Mouse (Mus musculus): ENCODE results near the gene Rbm34. TPM values are rescaled to one million over a fixed set of nuclear protein-coding genes. Genes with fewer than 3 reads are reported as not detected.

Gene Rbm34
- polyA plus RNA-seq, 1 experiment from 2014 or later: 31.1 TPM

GRCm38 (mm10) chr8:126945730-126946163 is 25.1 kb downstream of the Rbm34 start, which contains the start of gene Tomm20:
Tomm20 (minus strand) TSS chr8:126945844.
- under 1% methylated on average over 47 of the region's 48 CpGs for WGBS
- ATAC-seq (replicated peaks; ENCODE audit: low FRiP score) (peak; percentile 93), DNase-seq (ENCODE audit: low spot score) (peak; percentile 98)
- Histone ChIP-seq H3K36me3 (ENCODE audit: control insufficient read depth, insufficient read depth, low read length) (peaks cover 2% of the 10 kb centered on the region; the same call in 1 of the 2 replicates), H3K27me3 (ENCODE audit: control insufficient read depth, insufficient read depth, low read length) (no peaks in the 10 kb centered on the region), H3K4me3 (ENCODE audit: low read depth, low read length) (peak within 1 kb of the TSS; percentile 51), H3K27ac (ENCODE audit: low read depth, low read length) (peak within 1 kb of the TSS; percentile 52; the same call in 1 of the 2 replicates), H3K9me3 (ENCODE audit: control insufficient read depth, low read length) (no peaks in the 10 kb centered on the region), H3K9ac (ENCODE audit: low read length) (peak within 1 kb of the TSS; percentile 65), H3K4me2 (ENCODE audit: low read depth, low read length, severe bottlenecking) (peak within 1 kb of the TSS; percentile 70), H3K4me1 (replicated peaks; ENCODE audit: control insufficient read depth, insufficient read depth, low read length) (peaks cover 6% of the 10 kb centered on the region)

GRCm38 (mm10) chr8:126944781-126945691 is 25.8 kb downstream of the Rbm34 start:
- H3K9ac ChIP-seq (ENCODE audit: low read length): peak overlapping the region; percentile 65
- H3K36me3 ChIP-seq (ENCODE audit: control insufficient read depth, insufficient read depth, low read length): peaks cover 2% of the 10 kb centered on the region; the same call in 1 of the 2 replicates
- peak overlapping the region; percentile 70 for H3K4me2 ChIP-seq (ENCODE audit: low read depth, low read length, severe bottlenecking)
- H3K27ac ChIP-seq (ENCODE audit: low read depth, low read length): peak overlapping the region; percentile 52; the same call in 1 of the 2 replicates
- peak; percentile 84 for DNase-seq (ENCODE audit: low spot score)
- WGBS: under 1% methylated on average over 44 of the region's 46 CpGs
- H3K27me3 ChIP-seq (ENCODE audit: control insufficient read depth, insufficient read depth, low read length): no peaks in the 10 kb centered on the region
- H3K4me3 ChIP-seq (ENCODE audit: low read depth, low read length): peak overlapping the region; percentile 51
- H3K9me3 ChIP-seq (ENCODE audit: control insufficient read depth, low read length): no peaks in the 10 kb centered on the region
- H3K4me1 ChIP-seq (replicated peaks; ENCODE audit: control insufficient read depth, insufficient read depth, low read length): peaks cover 6% of the 10 kb centered on the region
- peak; percentile 78 for ATAC-seq (replicated peaks; ENCODE audit: low FRiP score)

DNA sequence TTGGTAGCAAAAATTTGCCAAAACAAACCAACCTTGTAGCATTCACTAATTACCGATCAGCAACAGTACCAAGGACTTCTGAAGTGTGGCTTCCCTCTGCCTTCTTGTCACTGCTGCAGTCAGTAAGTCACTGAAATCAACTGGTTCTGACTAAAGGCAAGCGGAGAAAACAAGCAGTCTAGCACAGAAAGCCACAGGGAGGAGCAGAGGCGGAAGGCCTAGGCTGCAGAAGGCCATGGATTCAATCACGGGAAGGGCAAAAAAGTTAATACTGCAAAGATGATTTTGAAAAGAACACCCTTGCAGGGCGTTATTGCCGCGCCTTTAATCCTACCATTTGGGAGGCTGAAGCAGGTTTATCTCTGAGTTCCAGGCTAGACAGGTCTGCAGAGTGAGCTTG is 27.3 kb downstream of the Rbm34 start:
- Histone ChIP-seq H3K9ac (ENCODE audit: low read length) (no peak overlapping the region), H3K27ac (ENCODE audit: low read depth, low read length) (no peak overlapping the region), H3K27me3 (ENCODE audit: control insufficient read depth, insufficient read depth, low read length) (no peaks in the 10 kb centered on the region), H3K4me3 (ENCODE audit: low read depth, low read length) (no peak overlapping the region), H3K4me1 (replicated peaks; ENCODE audit: control insufficient read depth, insufficient read depth, low read length) (peaks cover 6% of the 10 kb centered on the region), H3K4me2 (ENCODE audit: low read depth, low read length, severe bottlenecking) (peak overlapping the region; percentile 70; the same call in 1 of the 2 replicates), H3K36me3 (ENCODE audit: control insufficient read depth, insufficient read depth, low read length) (peaks cover 2% of the 10 kb centered on the region; the same call in 1 of the 2 replicates), H3K9me3 (ENCODE audit: control insufficient read depth, low read length) (no peaks in the 10 kb centered on the region)
- no peak for ATAC-seq (replicated peaks; ENCODE audit: low FRiP score)
- WGBS: 91% methylated on average over 7 of the region's 7 CpGs
- peak; percentile 46 for DNase-seq (ENCODE audit: low spot score)

DNA sequence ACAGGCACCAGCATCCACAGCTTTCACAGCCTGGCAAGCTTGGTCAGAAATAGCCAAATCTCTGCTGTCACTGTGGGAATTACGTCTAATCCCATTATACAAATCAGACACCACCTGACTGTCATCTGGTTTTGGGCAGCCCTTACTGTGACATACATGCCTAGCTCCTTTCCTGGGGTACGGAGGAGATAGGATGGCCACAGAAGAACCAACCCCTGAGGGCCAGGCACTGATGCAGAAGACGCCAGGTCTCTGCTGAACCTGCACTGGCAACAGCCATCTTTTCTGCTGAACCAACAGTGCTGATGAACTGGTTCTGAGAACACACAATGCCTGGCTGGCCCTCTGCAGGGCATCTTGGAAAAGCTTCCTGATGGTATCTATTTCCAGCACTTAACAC is 33.5 kb downstream of the Rbm34 start:
- Histone ChIP-seq H3K27ac (ENCODE audit: low read depth, low read length) (no peak overlapping the region), H3K9ac (ENCODE audit: low read length) (no peak overlapping the region), H3K9me3 (ENCODE audit: control insufficient read depth, low read length) (no peaks in the 10 kb centered on the region), H3K36me3 (ENCODE audit: control insufficient read depth, insufficient read depth, low read length) (peaks cover 14% of the 10 kb centered on the region; the same call in 1 of the 2 replicates), H3K27me3 (ENCODE audit: control insufficient read depth, insufficient read depth, low read length) (no peaks in the 10 kb centered on the region), H3K4me1 (replicated peaks; ENCODE audit: control insufficient read depth, insufficient read depth, low read length) (no peaks in the 10 kb centered on the region), H3K4me2 (ENCODE audit: low read depth, low read length, severe bottlenecking) (no peak overlapping the region), H3K4me3 (ENCODE audit: low read depth, low read length) (no peak overlapping the region)
- whole genome bisulfite sequencing: 89% methylated on average over 3 of the region's 3 CpGs
- DNase-seq (ENCODE audit: low spot score) (no peak), ATAC-seq (replicated peaks; ENCODE audit: low FRiP score) (no peak)

- Histone ChIP-seq H3K27me3 (ENCODE audit: control insufficient read depth, insufficient read depth, low read length) (no peaks in the 10 kb centered on the region), H3K9me3 (ENCODE audit: control insufficient read depth, low read length) (no peaks in the 10 kb centered on the region), H3K9ac (ENCODE audit: low read length) (no peak overlapping the region), H3K4me1 (replicated peaks; ENCODE audit: control insufficient read depth, insufficient read depth, low read length) (no peaks in the 10 kb centered on the region), H3K36me3 (ENCODE audit: control insufficient read depth, insufficient read depth, low read length) (peaks cover 14% of the 10 kb centered on the region; the same call in 1 of the 2 replicates), H3K4me2 (ENCODE audit: low read depth, low read length, severe bottlenecking) (no peak overlapping the region), H3K27ac (ENCODE audit: low read depth, low read length) (no peak overlapping the region), H3K4me3 (ENCODE audit: low read depth, low read length) (no peak overlapping the region)
- DNase-seq (ENCODE audit: low spot score) (peak; percentile 8), ATAC-seq (replicated peaks; ENCODE audit: low FRiP score) (no peak)
Measured at GRCm38 (mm10) chr8:126935932-126936331, 34.9 kb downstream of the Rbm34 start.

- Histone ChIP-seq H3K36me3 (ENCODE audit: control insufficient read depth, insufficient read depth, low read length) (peaks cover 14% of the 10 kb centered on the region; the same call in 1 of the 2 replicates), H3K27me3 (ENCODE audit: control insufficient read depth, insufficient read depth, low read length) (no peaks in the 10 kb centered on the region), H3K4me3 (ENCODE audit: low read depth, low read length) (no peak overlapping the region), H3K9me3 (ENCODE audit: control insufficient read depth, low read length) (no peaks in the 10 kb centered on the region), H3K4me2 (ENCODE audit: low read depth, low read length, severe bottlenecking) (no peak overlapping the region), H3K9ac (ENCODE audit: low read length) (no peak overlapping the region), H3K27ac (ENCODE audit: low read depth, low read length) (no peak overlapping the region), H3K4me1 (replicated peaks; ENCODE audit: control insufficient read depth, insufficient read depth, low read length) (no peaks in the 10 kb centered on the region)
- no peak for ATAC-seq (replicated peaks; ENCODE audit: low FRiP score)
- WGBS: 90% methylated on average over 2 of the region's 2 CpGs
- no peak for DNase-seq (ENCODE audit: low spot score)
Measured at GRCm38 (mm10) chr8:126935387-126935786, 35.5 kb downstream of the Rbm34 start.

DNA sequence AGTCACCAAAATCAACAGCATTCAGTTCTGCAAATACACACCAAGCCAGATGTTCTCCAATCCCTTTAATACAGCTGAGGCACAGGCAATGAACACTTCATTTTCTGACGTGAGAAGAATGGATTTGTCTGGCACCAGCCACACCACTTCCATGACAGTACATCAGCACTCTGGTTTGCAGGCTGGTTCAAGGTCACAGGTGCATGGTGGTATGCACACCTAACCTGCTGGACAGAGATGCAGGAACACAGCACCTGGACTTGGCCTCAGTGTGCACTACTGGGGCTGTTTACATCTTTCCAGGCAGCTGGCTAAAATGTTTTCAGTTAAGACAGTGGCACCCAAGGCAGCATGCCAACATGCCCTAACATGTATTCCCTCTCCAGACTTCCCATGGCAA is 38.2 kb downstream of the Rbm34 start:
- no peak for ATAC-seq (replicated peaks; ENCODE audit: low FRiP score)
- H3K27me3 ChIP-seq (ENCODE audit: control insufficient read depth, insufficient read depth, low read length): no peaks in the 10 kb centered on the region
- H3K36me3 ChIP-seq (ENCODE audit: control insufficient read depth, insufficient read depth, low read length): peaks cover 14% of the 10 kb centered on the region; the same call in 1 of the 2 replicates

GRCm38 (mm10) chr8:126932249-126932648 is 38.6 kb downstream of the Rbm34 start:
- Histone ChIP-seq H3K27me3 (ENCODE audit: control insufficient read depth, insufficient read depth, low read length) (no peaks in the 10 kb centered on the region), H3K9me3 (ENCODE audit: control insufficient read depth, low read length) (no peaks in the 10 kb centered on the region), H3K4me2 (ENCODE audit: low read depth, low read length, severe bottlenecking) (no peak overlapping the region), H3K4me3 (ENCODE audit: low read depth, low read length) (no peak overlapping the region), H3K36me3 (ENCODE audit: control insufficient read depth, insufficient read depth, low read length) (peaks cover 12% of the 10 kb centered on the region; the same call in 1 of the 2 replicates), H3K27ac (ENCODE audit: low read depth, low read length) (no peak overlapping the region), H3K4me1 (replicated peaks; ENCODE audit: control insufficient read depth, insufficient read depth, low read length) (no peaks in the 10 kb centered on the region), H3K9ac (ENCODE audit: low read length) (no peak overlapping the region)
- DNase-seq (ENCODE audit: low spot score) (no peak), ATAC-seq (replicated peaks; ENCODE audit: low FRiP score) (no peak)
- 93% methylated on average over 1 of the region's 1 CpGs for WGBS

More for the DNA sequence above, 38.2 kb downstream of the Rbm34 start:
- Histone ChIP-seq H3K9ac (ENCODE audit: low read length) (no peak overlapping the region), H3K4me2 (ENCODE audit: low read depth, low read length, severe bottlenecking) (no peak overlapping the region), H3K9me3 (ENCODE audit: control insufficient read depth, low read length) (no peaks in the 10 kb centered on the region), H3K27ac (ENCODE audit: low read depth, low read length) (no peak overlapping the region), H3K4me1 (replicated peaks; ENCODE audit: control insufficient read depth, insufficient read depth, low read length) (no peaks in the 10 kb centered on the region), H3K4me3 (ENCODE audit: low read depth, low read length) (no peak overlapping the region)
- WGBS: 77% methylated on average over 1 of the region's 1 CpGs
- DNase-seq (ENCODE audit: low spot score): peak; percentile 45
